Mouse (Mus musculus) R1 (cell line): Measurements from ENCODE around the gene Lrpprc.
A peak's percentile ranks its signal among the peaks of the same experiment; 100 is the strongest.

Experiments used
- DNase-seq: peaks from one replicate; pipeline ENCODE4 v3.0.0-alpha.2; 2018; ENCODE audit warnings: low read depth, low spot score

Lrpprc gene

GRCm38 (mm10) chr17:84758971-84759370 lies 31.6 kb downstream of the Lrpprc start:
- peak; percentile 74 for DNase-seq

- peak; percentile 99 for DNase-seq
Measured at GRCm38 (mm10) chr17:84758374-84758773, 32.2 kb downstream of the Lrpprc start.

- DNase-seq, result no peak
Measured at GRCm38 (mm10) chr17:84756090-84756489, 34.5 kb downstream of the Lrpprc start.

GRCm38 (mm10) chr17:84753489-84753888 lies 37.1 kb downstream of the Lrpprc start:
- DNase-seq, result no peak

GRCm38 (mm10) chr17:84752286-84752685 lies 38.3 kb downstream of the Lrpprc start:
- DNase-seq, result no peak

GRCm38 (mm10) chr17:84751630-84752191 lies 38.9 kb downstream of the Lrpprc start:
- DNase-seq, result no peak

GRCm38 (mm10) chr17:84750130-84750529 lies 40.5 kb downstream of the Lrpprc start:
- DNase-seq, result no peak

- DNase-seq, result no peak
Measured at GRCm38 (mm10) chr17:84749297-84749696, 41.3 kb downstream of the Lrpprc start.

GRCm38 (mm10) chr17:84748152-84748682 lies 42.4 kb downstream of the Lrpprc start:
- no peak for DNase-seq

GRCm38 (mm10) chr17:84747212-84747611 lies 43.4 kb downstream of the Lrpprc start:
- no peak for DNase-seq

GRCm38 (mm10) chr17:84745001-84745400 lies 45.6 kb downstream of the Lrpprc start:
- peak; percentile 59 for DNase-seq

- DNase-seq, result no peak
Measured at GRCm38 (mm10) chr17:84744256-84744655, 46.3 kb downstream of the Lrpprc start.

GRCm38 (mm10) chr17:84738073-84738797 lies 52.4 kb downstream of the Lrpprc start:
- DNase-seq, result no peak

- peak; percentile 56 for DNase-seq
Measured at GRCm38 (mm10) chr17:84736719-84737118, 53.9 kb downstream of the Lrpprc start.

GRCm38 (mm10) chr17:84732612-84733011 lies 58.0 kb downstream of the Lrpprc start:
- DNase-seq, result no peak

- no peak for DNase-seq
Measured at GRCm38 (mm10) chr17:84731361-84731760, 59.2 kb downstream of the Lrpprc start.

- no peak for DNase-seq
Measured at GRCm38 (mm10) chr17:84729140-84729539, 61.4 kb downstream of the Lrpprc start.

- no peak for DNase-seq
Measured at GRCm38 (mm10) chr17:84728201-84728911, 62.2 kb downstream of the Lrpprc start.

- no peak for DNase-seq
Measured at GRCm38 (mm10) chr17:84725163-84725562, 65.4 kb downstream of the Lrpprc start.

GRCm38 (mm10) chr17:84724028-84724427 lies 66.6 kb downstream of the Lrpprc start:
- no peak for DNase-seq

- no peak for DNase-seq
Measured at GRCm38 (mm10) chr17:84719105-84719504, 71.5 kb downstream of the Lrpprc start.

GRCm38 (mm10) chr17:84717416-84717815 lies 73.2 kb downstream of the Lrpprc start:
- no peak for DNase-seq
